Mouse (Mus musculus) heart, adult 18-20 months (tissue): ENCODE results near the gene Timm44. TPM values are rescaled to one million over a fixed set of nuclear protein-coding genes. Genes with fewer than 3 reads are reported as not detected.
A peak's percentile ranks its signal among the peaks of the same experiment; 100 is the strongest.

Source experiments
- DNase-seq, 2 experiments: peaks; one replicate each; pipeline ENCODE4 v3.0.0; 2021 to 2022; ENCODE audit warnings: mixed read lengths in 1 of 2
- long read RNA-seq, 2 experiments: library from polyadenylated mRNA; stranded (forward); transcript quantifications; one replicate each; pipeline ENCODE4 v2.0.0; 2021
- total RNA-seq, 2 experiments: library from RNA; stranded (reverse); gene quantifications; 2 replicates each; pipeline ENCODE4 v1.2.3; 2021

Timm44 gene
- total RNA-seq = 100 to 1,000 TPM; 102 to 106 TPM
- long read RNA-seq, experiment 1, transcript Timm44-201 (13 exons, 1,790 nt) = major isoform, 81 of 110 reads
- long read RNA-seq, experiment 1, partial matches to known transcripts = 16 of 110 reads
- long read RNA-seq, experiment 1, other reads (novel, unspliced or antisense) = 7 of 110 reads
- long read RNA-seq, experiment 2, transcript Timm44-201 (13 exons, 1,790 nt) = major isoform, 48 of 65 reads
- long read RNA-seq, experiment 2, partial matches to known transcripts = 12 of 65 reads
- long read RNA-seq, experiment 2, other reads (novel, unspliced or antisense) = 5 of 65 reads

- DNase-seq = peak; percentile 97
These were observed at the start of gene Timm44 for GRCm38 (mm10) chr8:4275275-4276110. Gene Timm44, minus strand, starts transcription at chr8:4275913.

GRCm38 (mm10) chr8:4324983-4325750 lies 49.5 kb upstream of the Timm44 start, which contains the start of the genes Ccl25 and Elavl1:
Gene Ccl25, plus strand, starts transcription at chr8:4325210.
Gene Elavl1, minus strand, starts transcription at chr8:4325413.
- DNase-seq = peak; percentile 98 to 99

GRCm38 (mm10) chr8:4324525-4324924 lies 48.8 kb upstream of the Timm44 start:
- no peak for DNase-seq

GRCm38 (mm10) chr8:4323917-4324316 lies 48.2 kb upstream of the Timm44 start:
- no peak for DNase-seq

DNA sequence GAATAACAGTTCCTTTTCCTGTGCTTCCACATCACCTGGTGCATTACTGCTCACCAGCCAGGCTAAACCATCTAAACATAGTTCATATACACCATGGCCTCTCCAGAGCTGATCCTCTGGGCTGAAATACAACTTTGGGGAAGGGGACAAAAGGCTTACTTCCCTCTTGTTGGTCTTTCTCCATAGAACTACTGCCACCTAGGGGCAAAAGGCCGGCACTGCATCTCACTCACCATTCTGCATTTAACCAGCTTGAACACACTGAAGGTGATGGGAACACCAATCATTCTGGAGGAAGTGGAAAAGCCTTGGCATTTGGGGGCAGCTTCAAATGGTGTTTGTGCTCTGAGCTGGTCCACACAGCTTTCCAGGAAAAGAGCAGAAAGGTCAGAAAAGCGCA lies 46.8 kb upstream of the Timm44 start:
- peak; percentile 80 to 92 for DNase-seq

- peak in 1 of 2 experiments; percentile 18 for DNase-seq
These were observed 45.3 kb upstream of the Timm44 start for GRCm38 (mm10) chr8:4321031-4321430.

DNA sequence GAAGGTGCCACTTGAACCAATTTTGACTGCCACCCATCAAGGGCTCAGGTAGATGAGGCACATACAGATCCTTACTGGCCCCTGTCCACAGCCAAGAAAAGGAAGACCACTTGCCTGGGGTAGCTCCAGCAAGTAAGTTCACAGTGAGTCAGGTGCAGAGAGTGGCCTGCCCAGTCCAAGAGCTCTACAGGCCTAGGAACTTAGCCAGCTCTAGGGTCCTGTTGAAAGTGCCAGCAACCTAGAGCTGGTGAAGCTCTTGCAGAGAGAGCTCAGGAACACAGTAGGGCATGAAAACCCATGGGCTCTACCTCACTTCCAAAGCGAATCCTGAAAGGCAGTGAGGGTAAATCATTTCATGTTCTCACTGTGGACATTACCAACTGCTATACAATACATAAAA lies 44.7 kb upstream of the Timm44 start:
- DNase-seq = no peak

DNA sequence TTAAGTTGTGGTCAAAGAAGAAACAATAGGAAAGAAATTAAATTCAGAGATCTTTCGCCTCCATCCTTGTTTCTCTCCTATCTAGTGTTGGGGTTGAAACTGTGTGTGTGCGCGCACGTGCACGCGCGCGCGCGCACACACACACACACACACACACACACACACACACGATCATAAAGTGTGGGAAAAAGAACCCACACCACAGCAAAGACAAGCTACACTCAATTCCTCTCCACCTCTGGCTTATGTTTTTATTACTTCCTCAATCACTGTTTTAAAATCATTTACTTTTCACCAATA lies 43.8 kb upstream of the Timm44 start:
- no peak for DNase-seq

DNA sequence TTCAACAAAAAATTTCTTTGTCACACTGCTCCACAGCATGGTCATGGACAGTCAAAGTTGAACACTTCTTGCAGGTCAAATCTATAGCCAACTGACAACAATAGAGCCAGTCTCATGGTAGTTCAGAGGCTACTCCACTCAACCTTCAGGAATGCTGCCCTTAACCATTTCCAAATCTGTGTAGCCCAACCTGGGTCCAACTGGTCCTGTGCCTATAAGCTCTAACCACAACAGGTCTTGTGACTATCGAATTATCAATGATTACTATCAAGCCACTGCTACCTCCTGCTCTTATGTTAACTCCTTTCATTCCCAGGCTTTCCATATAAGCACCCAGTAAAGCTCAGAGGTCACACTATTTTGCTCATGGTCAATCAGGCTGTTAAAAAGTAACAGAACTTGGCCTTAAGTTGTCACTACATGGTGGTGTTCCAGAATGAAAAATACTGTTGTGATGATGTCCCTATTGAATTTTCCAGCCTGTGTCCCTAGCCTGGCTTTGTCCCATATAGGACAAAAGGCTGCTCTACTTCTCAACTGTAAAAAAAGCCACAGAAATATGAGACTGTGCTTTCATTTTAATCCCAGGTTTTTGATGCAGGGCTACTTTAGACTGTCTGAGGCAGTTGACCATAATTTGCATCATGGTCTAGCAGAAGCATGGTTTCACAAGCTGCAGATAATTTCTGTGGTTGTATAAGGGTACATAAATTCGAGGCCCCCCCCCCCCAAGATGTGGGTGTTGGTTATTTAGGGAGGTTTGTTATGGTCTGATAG lies 43.3 kb upstream of the Timm44 start:
- no peak for DNase-seq

DNA sequence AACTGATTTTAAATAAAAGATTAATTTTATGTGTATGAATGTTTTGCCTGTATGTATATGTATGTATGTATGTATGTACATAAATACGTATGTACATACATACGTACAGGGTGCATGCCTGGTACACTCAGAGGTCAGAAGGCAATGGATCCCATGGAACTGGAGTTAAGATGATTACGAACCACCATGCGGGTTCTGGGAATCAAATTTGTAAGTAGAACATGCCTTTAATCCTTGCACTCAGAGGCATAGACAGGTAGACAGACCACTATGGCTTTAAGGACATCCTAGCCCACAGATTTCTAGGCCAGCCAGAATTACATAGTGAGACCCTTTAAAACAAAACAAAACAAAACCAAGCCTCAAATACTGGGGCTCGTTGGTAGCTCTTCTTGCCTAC lies 42.4 kb upstream of the Timm44 start:
- no peak for DNase-seq

DNA sequence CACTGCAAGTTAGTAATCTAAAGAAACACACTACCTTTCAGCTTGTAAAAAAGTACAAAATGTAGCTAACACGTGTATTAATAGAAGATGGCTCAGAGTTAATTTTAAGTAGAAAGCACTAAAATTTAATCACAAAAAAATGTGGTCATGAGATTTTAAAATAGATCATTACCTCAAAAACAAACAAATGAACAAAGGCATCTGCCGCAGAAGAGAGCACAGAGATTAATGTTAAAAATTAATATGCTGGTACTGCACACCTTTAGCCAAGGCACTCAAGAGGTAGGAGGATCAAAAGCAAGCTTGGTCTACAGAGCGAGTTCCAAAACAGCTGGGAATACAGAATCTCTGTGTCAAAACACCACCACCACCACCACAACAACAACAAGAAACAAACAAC lies 39.1 kb upstream of the Timm44 start:
- no peak for DNase-seq

- no peak for DNase-seq
These were observed 37.8 kb upstream of the Timm44 start for GRCm38 (mm10) chr8:4313254-4314124.

GRCm38 (mm10) chr8:4312104-4312503 lies 36.4 kb upstream of the Timm44 start:
- no peak for DNase-seq

GRCm38 (mm10) chr8:4305838-4306237 lies 30.1 kb upstream of the Timm44 start:
- DNase-seq = no peak

DNA sequence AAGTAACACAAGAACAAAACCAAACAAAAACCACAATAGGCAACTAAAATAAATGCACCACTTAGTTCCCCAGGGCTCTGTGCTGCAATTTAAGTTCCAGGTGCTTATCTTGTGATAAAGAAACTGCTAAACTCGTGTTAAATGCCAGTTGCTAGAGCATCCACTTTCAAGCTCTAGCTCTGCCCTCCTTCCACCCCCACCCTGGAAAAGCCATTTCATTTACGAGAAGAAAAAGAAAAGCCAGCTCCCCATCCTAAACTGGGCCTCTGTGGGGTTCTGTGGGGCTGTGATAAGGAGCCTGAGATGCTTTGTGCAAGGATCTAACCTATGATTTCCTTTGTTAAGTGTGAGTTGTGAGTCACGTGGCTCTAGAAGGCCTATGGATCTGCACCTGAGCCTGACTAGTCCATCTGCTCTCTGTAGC lies 28.4 kb upstream of the Timm44 start:
- no peak for DNase-seq

DNA sequence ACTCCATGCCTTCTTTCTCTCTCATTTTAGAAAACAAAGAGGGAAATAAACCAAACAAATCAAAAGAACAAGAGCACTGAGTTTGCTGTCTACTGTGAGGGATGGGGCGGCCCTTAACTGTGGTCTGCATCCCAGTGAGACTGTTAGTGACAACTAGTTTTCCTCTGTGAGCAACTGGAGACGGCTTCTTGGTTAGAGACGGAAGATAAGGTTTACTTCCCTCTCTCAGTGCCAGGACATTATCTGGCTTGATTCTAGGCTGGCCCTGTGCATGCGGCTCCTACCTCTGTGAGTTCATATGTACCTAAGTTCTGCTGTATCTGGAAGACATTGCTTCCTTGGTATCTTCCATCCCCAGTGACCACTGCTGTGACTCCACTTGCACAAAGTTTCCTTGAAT lies 22.1 kb upstream of the Timm44 start:
- no peak for DNase-seq

GRCm38 (mm10) chr8:4292738-4293137 lies 17.0 kb upstream of the Timm44 start:
- DNase-seq = no peak

- DNase-seq = no peak
These were observed 375 bp upstream of the Timm44 start for GRCm38 (mm10) chr8:4276111-4276465.

GRCm38 (mm10) chr8:4269609-4270008 lies 6.1 kb downstream of the Timm44 start:
- DNase-seq = no peak

GRCm38 (mm10) chr8:4267627-4268026 lies 8.1 kb downstream of the Timm44 start:
- no peak for DNase-seq
